Mouse (Mus musculus) E14TG2a.4 (cell line): ENCODE measurements around the gene Usp13.
A peak's percentile ranks its signal among the peaks of the same experiment; 100 is the strongest.

Source experiments
- H3K27me3 ChIP-seq: 2 replicates; pipeline ENCODE4 v1.6.1; 2014; ENCODE audit warnings: low read length, control low read depth; ENCODE audit not compliant: insufficient read depth
- H3K36me3 ChIP-seq: 2 replicates; pipeline ENCODE4 v1.6.1; 2014; ENCODE audit warnings: low read length, control low read depth; ENCODE audit not compliant: insufficient read depth
- H3K4me1 ChIP-seq: replicated peaks from 2 replicates; pipeline ENCODE4 v1.6.1; 2014; ENCODE audit warnings: low read depth, low read length, control low read depth
- H3K4me3 ChIP-seq: replicated peaks from 2 replicates; pipeline ENCODE4 v1.5.1; 2014; ENCODE audit warnings: mild to moderate bottlenecking, low read length
- H3K9me3 ChIP-seq: 2 replicates; pipeline ENCODE4 v1.6.1; 2014; ENCODE audit warnings: low read length, control low read depth
- CTCF ChIP-seq: conservative IDR thresholded peaks from 2 replicates; pipeline ENCODE4 v1.5.1; 2014; ENCODE audit warnings: low read length
- NANOG ChIP-seq: IDR thresholded peaks from 2 replicates; pipeline ENCODE4 v1.6.1; 2014; ENCODE audit warnings: borderline replicate concordance, low read length, mixed read lengths
- POU5F1 ChIP-seq: IDR thresholded peaks from 2 replicates; pipeline ENCODE4 v1.6.1; 2014; ENCODE audit warnings: low read length, borderline replicate concordance

Gene Usp13

GRCm38 (mm10) chr3:32833871-32834270 is 16.5 kb downstream of the Usp13 start:
- Histone ChIP-seq H3K4me3 (no peak overlapping the region), H3K36me3 (no peaks in the 10 kb centered on the region), H3K27me3 (no peaks in the 10 kb centered on the region), H3K9me3 (no peaks in the 10 kb centered on the region), H3K4me1 (peaks cover 52% of the 10 kb centered on the region)
- TF ChIP-seq CTCF: no peak
- no peak for TF ChIP-seq NANOG
- TF ChIP-seq POU5F1: no peak

- H3K36me3 ChIP-seq: no peaks in the 10 kb centered on the region
- H3K4me3 ChIP-seq: no peak overlapping the region
- peaks cover 43% of the 10 kb centered on the region for H3K4me1 ChIP-seq
- no peaks in the 10 kb centered on the region for H3K27me3 ChIP-seq
- no peaks in the 10 kb centered on the region for H3K9me3 ChIP-seq
- no peak for TF ChIP-seq POU5F1
- no peak for TF ChIP-seq CTCF
- peak; percentile 53; the same call in 1 of the 2 replicates for TF ChIP-seq NANOG
These were observed 20.5 kb downstream of the Usp13 start for GRCm38 (mm10) chr3:32837847-32838246.

DNA sequence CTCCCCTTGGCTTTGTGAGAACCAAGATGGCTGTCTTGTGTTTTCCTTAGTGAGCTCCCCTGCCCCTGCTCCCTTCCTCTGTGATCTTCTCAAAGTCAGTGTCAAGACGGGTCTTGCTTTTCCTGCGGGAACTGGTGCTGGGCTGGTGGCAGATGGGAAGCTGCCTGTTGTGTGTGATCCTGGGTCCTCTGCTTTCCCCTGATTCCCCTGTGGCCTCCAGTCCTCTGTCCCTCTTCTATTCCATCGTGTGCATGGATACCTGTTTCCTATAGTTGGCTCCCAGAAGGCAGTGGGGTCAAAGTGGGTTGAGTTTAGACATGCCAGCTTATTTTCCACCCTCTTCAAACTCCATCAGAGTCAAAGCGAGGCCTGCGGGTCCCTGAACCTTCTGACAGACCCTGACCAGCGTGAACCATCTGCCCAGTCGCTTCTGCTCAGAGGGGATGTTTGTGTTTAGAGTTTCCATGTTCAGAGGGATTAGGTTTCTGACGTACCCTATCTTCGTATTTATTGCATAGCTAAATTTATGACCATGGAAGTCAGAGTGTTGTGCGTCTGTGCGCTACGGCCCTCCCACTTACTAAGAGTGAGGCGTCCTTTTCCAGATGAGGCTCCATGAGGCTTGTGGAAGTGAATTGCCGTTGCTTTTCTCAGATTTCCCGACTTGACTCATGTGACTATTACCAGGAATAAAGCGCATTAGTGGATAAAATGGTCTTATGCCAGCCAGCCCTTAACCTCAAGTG is 39.2 kb downstream of the Usp13 start:
- Histone ChIP-seq H3K4me3 (no peak overlapping the region), H3K9me3 (no peaks in the 10 kb centered on the region), H3K36me3 (0 out of 2 replicates have a peak, but pooled peaks cover 2% of the 10 kb centered on the region), H3K4me1 (peaks cover 10% of the 10 kb centered on the region), H3K27me3 (no peaks in the 10 kb centered on the region)
- no peak for TF ChIP-seq POU5F1
- no peak for TF ChIP-seq CTCF
- no peak for TF ChIP-seq NANOG

DNA sequence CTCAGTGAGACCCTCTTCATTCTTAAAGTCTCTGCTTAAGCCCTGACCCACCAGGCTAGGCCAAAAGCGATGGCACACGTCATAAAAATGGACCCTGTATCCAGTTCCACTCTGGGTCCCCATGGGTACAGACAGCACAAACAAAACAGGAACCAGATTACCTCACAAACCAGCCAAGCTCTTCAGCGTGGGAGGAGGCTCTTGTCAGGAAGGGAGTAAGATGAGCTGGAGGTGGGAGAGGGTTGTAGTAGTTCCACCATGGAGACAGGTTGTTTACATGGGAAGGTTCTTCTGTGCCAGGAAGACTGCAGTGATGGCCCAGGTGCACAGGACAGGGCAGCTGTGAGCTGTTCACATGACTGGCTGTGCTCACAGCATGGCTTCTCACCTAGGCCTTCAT is 53.7 kb downstream of the Usp13 start:
- H3K36me3 ChIP-seq: peaks cover 3% of the 10 kb centered on the region; the same call in 1 of the 2 replicates
- peaks cover 2% of the 10 kb centered on the region for H3K4me1 ChIP-seq
- no peaks in the 10 kb centered on the region for H3K9me3 ChIP-seq
- TF ChIP-seq POU5F1 (no peak), NANOG (no peak), CTCF (no peak)
- H3K27me3 ChIP-seq: no peaks in the 10 kb centered on the region
- no peak overlapping the region for H3K4me3 ChIP-seq

GRCm38 (mm10) chr3:32886386-32886785 is 69.0 kb downstream of the Usp13 start:
- Histone ChIP-seq H3K9me3 (no peaks in the 10 kb centered on the region), H3K36me3 (peaks cover 9% of the 10 kb centered on the region; the same call in 1 of the 2 replicates), H3K27me3 (no peaks in the 10 kb centered on the region), H3K4me1 (no peaks in the 10 kb centered on the region), H3K4me3 (no peak overlapping the region)
- TF ChIP-seq POU5F1 (no peak), CTCF (no peak), NANOG (no peak)

- peaks cover 3% of the 10 kb centered on the region; the same call in 1 of the 2 replicates for H3K36me3 ChIP-seq
- no peaks in the 10 kb centered on the region for H3K9me3 ChIP-seq
- H3K4me3 ChIP-seq: no peak overlapping the region
- no peaks in the 10 kb centered on the region for H3K4me1 ChIP-seq
- H3K27me3 ChIP-seq: no peaks in the 10 kb centered on the region
- no peak for TF ChIP-seq CTCF
- TF ChIP-seq POU5F1: no peak
- no peak for TF ChIP-seq NANOG
These were observed 71.5 kb downstream of the Usp13 start for GRCm38 (mm10) chr3:32888886-32889285.

DNA sequence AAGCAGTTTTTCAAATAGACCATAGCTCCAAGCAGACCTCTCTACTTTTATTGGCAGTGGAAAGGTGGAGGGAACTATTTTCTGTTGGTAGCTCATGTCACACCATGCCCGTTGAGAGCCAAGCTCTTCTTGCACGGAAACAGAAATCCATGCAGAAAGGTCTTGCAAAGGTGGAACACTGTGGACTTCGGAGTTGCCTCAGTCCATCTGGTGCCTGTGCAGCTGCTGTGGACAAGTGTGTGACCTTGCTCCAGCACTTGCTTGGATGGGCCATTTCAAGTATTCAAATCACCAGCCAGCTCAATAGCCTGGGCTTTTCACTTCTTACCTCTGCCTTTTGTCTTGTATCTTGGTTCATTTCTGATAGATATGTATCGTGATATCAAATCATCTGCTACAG is 72.8 kb downstream of the Usp13 start:
- TF ChIP-seq CTCF (no peak), NANOG (no peak), POU5F1 (no peak)
- Histone ChIP-seq H3K4me1 (no peaks in the 10 kb centered on the region), H3K36me3 (peaks cover 3% of the 10 kb centered on the region; the same call in 1 of the 2 replicates), H3K4me3 (no peak overlapping the region), H3K9me3 (no peaks in the 10 kb centered on the region), H3K27me3 (no peaks in the 10 kb centered on the region)

- Histone ChIP-seq H3K9me3 (no peaks in the 10 kb centered on the region), H3K36me3 (peaks cover 8% of the 10 kb centered on the region; the same call in 1 of the 2 replicates), H3K27me3 (no peaks in the 10 kb centered on the region), H3K4me3 (no peak overlapping the region), H3K4me1 (0 out of 2 replicates have a peak, but pooled peaks cover 4% of the 10 kb centered on the region)
- TF ChIP-seq POU5F1: no peak
- no peak for TF ChIP-seq CTCF
- no peak for TF ChIP-seq NANOG
These were observed 86.1 kb downstream of the Usp13 start for GRCm38 (mm10) chr3:32903462-32903861.
